Mouse (Mus musculus) limb, embryonic 11.5 days (tissue): ENCODE measurements at regions not wholly inside any gene's neighbourhood (a gene's known extent, or its start where the extent isn't known, plus 50 kb on each side); places are given as distances from the start of the nearest gene placed in this dataset.
A peak's percentile ranks its signal among the peaks of the same experiment; 100 is the strongest.

Source experiments
- ATAC-seq: fragments of 200-750 bp; cut with Nextera tagmentation; 2 replicates; pipeline ENCODE4 v1.8.0; 2017; ENCODE audit warnings: low read depth; ENCODE audit not compliant: insufficient number of reproducible peaks, low FRiP score, low TSS enrichment
- DNase-seq: peaks from one replicate; pipeline ENCODE4 v3.0.0-alpha.2; 2015; ENCODE audit warnings: low spot score
- H3K27ac ChIP-seq: fragments of 300-500 bp; sonication (generic); replicated peaks from 2 replicates; pipeline ENCODE4 v1.5.1; 2014; ENCODE audit warnings: low read depth, mild to moderate bottlenecking, low read length
- H3K27me3 ChIP-seq: fragments of 300-500 bp; sonication (generic); 2 replicates; pipeline ENCODE4 v1.6.1; 2014; ENCODE audit warnings: mild to moderate bottlenecking, low read length, mixed read lengths; ENCODE audit not compliant: control insufficient read depth, insufficient read depth
- H3K36me3 ChIP-seq: fragments of 300-500 bp; sonication (generic); 2 replicates; pipeline ENCODE4 v1.6.1; 2014; ENCODE audit warnings: mild to moderate bottlenecking, low read length, moderate library complexity, mixed read lengths; ENCODE audit not compliant: control insufficient read depth, insufficient read depth
- H3K4me1 ChIP-seq: fragments of 300-500 bp; sonication (generic); 2 replicates; pipeline ENCODE4 v1.6.1; 2014; ENCODE audit warnings: low read length, mixed read lengths; ENCODE audit not compliant: control insufficient read depth, insufficient read depth
- H3K4me2 ChIP-seq: fragments of 300-500 bp; sonication (generic); 2 replicates; pipeline ENCODE4 v1.6.1; 2014; ENCODE audit warnings: low read depth, mild to moderate bottlenecking, moderate library complexity; ENCODE audit not compliant: severe bottlenecking
- H3K4me3 ChIP-seq: fragments of 300-500 bp; sonication (generic); 2 replicates; pipeline ENCODE4 v1.5.1; 2014; ENCODE audit warnings: low read depth, low read length
- H3K9ac ChIP-seq: fragments of 300-500 bp; sonication (generic); 2 replicates; pipeline ENCODE4 v1.6.1; 2014; ENCODE audit warnings: mild to moderate bottlenecking, low read length
- H3K9me3 ChIP-seq: fragments of 300-500 bp; sonication (generic); 2 replicates; pipeline ENCODE4 v1.6.1; 2016; ENCODE audit warnings: low read length; ENCODE audit not compliant: control insufficient read depth
- WGBS: fragments of 180-500 bp; shearing (Covaris S2); extraction: QIAGEN DNeasy Blood & Tissue Kit; methylation state at CpG from one replicate; pipeline ENCODE4 v1.1.7; 2014; 5-methylcytosine and 5-hydroxymethylcytosine counted together

- no peak overlapping the region for H3K4me2 ChIP-seq
- 87% methylated on average over 5 of the region's 5 CpGs for WGBS
Measured at GRCm38 (mm10) chr12:105274866-105275265, 52.3 kb upstream of the Tcl1 start.

DNA sequence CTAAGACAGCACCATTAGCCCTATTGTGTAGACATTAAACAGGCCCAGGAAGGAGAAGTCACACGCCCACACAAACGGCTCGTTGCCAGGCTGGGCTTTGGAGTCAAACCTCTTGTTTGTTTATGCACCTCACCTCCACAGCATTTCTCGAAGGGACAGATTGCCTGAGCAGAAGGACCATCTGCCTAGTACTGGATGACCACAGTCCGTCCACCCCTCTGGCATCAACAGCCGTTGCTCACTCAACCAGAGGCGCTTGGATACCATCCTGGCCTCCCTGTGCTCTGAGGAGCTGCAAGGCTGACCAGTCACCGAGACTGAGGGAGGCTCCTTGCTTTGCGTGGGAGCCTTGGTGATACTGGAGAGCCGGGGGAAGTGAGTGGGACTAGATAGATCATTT lies 53.6 kb upstream of the Tunar start:
- no peak for ATAC-seq
- H3K9ac ChIP-seq: no peak overlapping the region
- no peak for DNase-seq
- H3K4me1 ChIP-seq: no peaks in the 10 kb centered on the region
- no peak overlapping the region for H3K27ac ChIP-seq
- no peaks in the 10 kb centered on the region for H3K9me3 ChIP-seq
- WGBS: 50% methylated on average over 10 of the region's 10 CpGs
- H3K36me3 ChIP-seq: no peaks in the 10 kb centered on the region
- no peak overlapping the region for H3K4me2 ChIP-seq
- no peak overlapping the region for H3K4me3 ChIP-seq
- peaks cover 3% of the 10 kb centered on the region; the same call in 1 of the 2 replicates for H3K27me3 ChIP-seq

More at GRCm38 (mm10) chr12:105274866-105275265, 52.3 kb upstream of the Tcl1 start:
- no peak for DNase-seq
- Histone ChIP-seq H3K9me3 (no peaks in the 10 kb centered on the region), H3K9ac (no peak overlapping the region), H3K4me1 (no peaks in the 10 kb centered on the region), H3K27me3 (peaks cover 3% of the 10 kb centered on the region; the same call in 1 of the 2 replicates), H3K27ac (no peak overlapping the region), H3K36me3 (no peaks in the 10 kb centered on the region), H3K4me3 (no peak overlapping the region)
- no peak for ATAC-seq

- 30% methylated on average over 8 of the region's 8 CpGs for WGBS
Measured at GRCm38 (mm10) chr12:105281070-105281469, 52.6 kb upstream of the Tunar start.

GRCm38 (mm10) chr12:105282091-105282490 lies 51.6 kb upstream of the Tunar start:
- Histone ChIP-seq H3K27ac (no peak overlapping the region), H3K4me2 (no peak overlapping the region), H3K9ac (no peak overlapping the region), H3K27me3 (peaks cover 3% of the 10 kb centered on the region; the same call in 1 of the 2 replicates), H3K9me3 (no peaks in the 10 kb centered on the region), H3K4me3 (no peak overlapping the region), H3K36me3 (no peaks in the 10 kb centered on the region), H3K4me1 (no peaks in the 10 kb centered on the region)
- WGBS: 67% methylated on average over 7 of the region's 7 CpGs
- ATAC-seq: no peak
- DNase-seq: no peak

More at GRCm38 (mm10) chr12:105281070-105281469, 52.6 kb upstream of the Tunar start:
- no peak overlapping the region for H3K27ac ChIP-seq
- no peaks in the 10 kb centered on the region for H3K36me3 ChIP-seq
- H3K9me3 ChIP-seq: no peaks in the 10 kb centered on the region
- no peak overlapping the region for H3K9ac ChIP-seq
- H3K4me2 ChIP-seq: no peak overlapping the region
- no peak overlapping the region for H3K4me3 ChIP-seq
- ATAC-seq (no peak), DNase-seq (peak; percentile 29)
- no peaks in the 10 kb centered on the region for H3K4me1 ChIP-seq
- peaks cover 3% of the 10 kb centered on the region; the same call in 1 of the 2 replicates for H3K27me3 ChIP-seq
